Mouse (Mus musculus) megakaryocyte, embryonic 14.5 days (primary cell): ENCODE measurements around the gene Fstl1. TPM values are rescaled to one million over a fixed set of nuclear protein-coding genes. Genes with fewer than 3 reads are reported as not detected.

Experiments
- H3K27me3 ChIP-seq: replicated peaks from 2 replicates; pipeline ENCODE3; 2012; ENCODE audit warnings: inconsistent platforms
- H3K36me3 ChIP-seq: replicated peaks from 2 replicates; pipeline ENCODE3; 2012; ENCODE audit warnings: low read length, inconsistent platforms, mixed read lengths
- H3K4me1 ChIP-seq: 2 replicates; pipeline ENCODE4 v1.6.1; 2012; ENCODE audit warnings: inconsistent platforms
- H3K4me3 ChIP-seq: replicated peaks from 2 replicates; pipeline ENCODE3; 2012; ENCODE audit warnings: moderate library complexity, mild to moderate bottlenecking, inconsistent platforms
- H3K9me3 ChIP-seq: 2 replicates; pipeline ENCODE4 v1.6.1; 2012; ENCODE audit warnings: inconsistent platforms
- FLI1 ChIP-seq: IDR thresholded peaks from 2 replicates; pipeline ENCODE4 v1.6.1; 2012; ENCODE audit warnings: low read length, inconsistent platforms, mixed read lengths
- GATA1 ChIP-seq: IDR thresholded peaks from 3 replicates; pipeline ENCODE4 v1.6.1; 2012; ENCODE audit warnings: mixed read lengths, low read length, inconsistent platforms, borderline replicate concordance
- polyA plus RNA-seq: library from polyadenylated mRNA; stranded (reverse); fragments of >175 nt; gene quantifications from 2 replicates; pipeline ENCODE4 v1.2.3, GENCODE M21; 2012; ENCODE audit warnings: low replicate concordance; ENCODE audit not compliant: insufficient read depth

Fstl1 gene
- polyA plus RNA-seq, 1 experiment: not detected

DNA sequence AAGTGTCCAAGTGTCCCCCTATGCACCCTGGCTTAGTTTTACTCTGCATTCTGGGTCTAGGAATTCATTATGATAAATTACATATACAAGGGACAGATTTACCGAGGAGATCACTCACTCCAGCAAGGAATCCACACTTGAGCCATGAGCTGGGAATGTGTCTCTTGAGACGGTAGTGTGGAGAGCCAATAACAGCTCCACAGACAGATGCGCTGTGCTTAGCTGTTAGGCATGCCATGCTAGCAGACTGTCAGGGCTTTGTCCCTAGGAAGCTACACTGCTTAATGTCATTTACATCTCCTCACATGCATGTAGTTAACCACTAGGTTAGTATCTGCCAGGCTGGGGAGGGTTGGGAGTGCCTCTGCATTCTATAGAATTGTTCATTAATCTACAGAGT, 4.2 kb downstream of the Fstl1 start:
- Histone ChIP-seq H3K36me3 (no peaks in the 10 kb centered on the region), H3K4me1 (peaks cover 15% of the 10 kb centered on the region), H3K9me3 (peaks cover 6% of the 10 kb centered on the region; the same call in 1 of the 2 replicates), H3K27me3 (peaks cover 31% of the 10 kb centered on the region), H3K4me3 (no peak overlapping the region)
- no peak for TF ChIP-seq GATA1
- no peak for TF ChIP-seq FLI1

DNA sequence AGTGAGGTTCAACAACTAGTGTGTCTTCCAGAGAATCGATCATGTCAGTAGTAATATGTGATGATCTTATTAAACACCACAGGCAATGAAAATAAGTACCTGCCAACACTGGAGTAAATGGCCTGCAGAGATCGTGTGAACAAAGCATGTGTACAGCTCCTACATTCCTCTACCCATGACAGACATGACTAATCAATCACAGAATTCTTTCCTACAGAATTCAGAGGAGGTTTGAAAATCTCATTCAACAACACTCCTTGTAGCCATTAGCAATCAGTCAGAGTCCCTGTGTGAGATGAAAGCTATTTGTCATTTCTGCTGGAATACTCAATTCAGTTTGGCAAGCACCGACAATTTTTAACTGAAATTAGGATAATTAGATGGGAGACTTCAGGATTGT, 7.9 kb downstream of the Fstl1 start:
- TF ChIP-seq GATA1 (no peak), FLI1 (no peak)
- Histone ChIP-seq H3K36me3 (no peaks in the 10 kb centered on the region), H3K4me1 (peaks cover 21% of the 10 kb centered on the region), H3K27me3 (peaks cover 23% of the 10 kb centered on the region), H3K9me3 (no peaks in the 10 kb centered on the region), H3K4me3 (no peak overlapping the region)

DNA sequence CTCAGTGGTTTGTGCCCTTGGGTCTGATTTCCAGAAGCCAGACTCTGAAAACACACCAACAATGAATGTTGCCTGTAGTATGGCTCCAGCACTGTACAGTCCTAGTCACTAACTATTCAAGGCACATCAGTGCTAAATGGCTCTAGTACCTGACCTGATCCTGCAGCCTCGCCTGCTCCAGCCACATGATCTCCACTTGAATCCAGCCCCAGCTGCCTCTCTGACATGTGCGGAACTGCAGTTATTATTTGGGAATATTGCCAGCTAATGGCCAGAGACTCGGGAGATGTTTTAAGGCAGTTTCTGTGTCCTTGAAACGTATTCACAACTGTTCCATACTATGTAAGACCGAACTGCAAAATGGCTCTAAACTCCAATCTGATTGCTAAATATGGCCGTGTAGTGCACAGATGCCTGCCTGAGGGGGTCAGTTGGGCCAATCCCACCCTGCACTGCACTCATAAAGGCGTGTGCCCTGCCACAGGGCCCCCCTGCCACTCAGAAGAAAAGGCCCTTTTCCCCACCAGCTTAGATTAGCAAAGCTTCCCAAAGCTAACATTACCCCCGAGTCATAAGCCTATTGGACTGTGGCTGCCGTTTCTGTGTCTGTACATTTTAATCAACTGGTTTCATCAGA, 11.0 kb downstream of the Fstl1 start:
- H3K9me3 ChIP-seq: no peaks in the 10 kb centered on the region
- no peaks in the 10 kb centered on the region for H3K36me3 ChIP-seq
- no peak for TF ChIP-seq FLI1
- TF ChIP-seq GATA1: no peak
- peaks cover 20% of the 10 kb centered on the region for H3K27me3 ChIP-seq
- no peak overlapping the region for H3K4me3 ChIP-seq
- peaks cover 36% of the 10 kb centered on the region for H3K4me1 ChIP-seq

- Histone ChIP-seq H3K9me3 (no peaks in the 10 kb centered on the region), H3K27me3 (peaks cover 22% of the 10 kb centered on the region)
These were observed 11.8 kb downstream of the Fstl1 start for GRCm38 (mm10) chr16:37788367-37789014.

GRCm38 (mm10) chr16:37789015-37789381, 12.3 kb downstream of the Fstl1 start:
- TF ChIP-seq GATA1: no peak
- no peak for TF ChIP-seq FLI1
- H3K4me3 ChIP-seq: no peak overlapping the region
- 0 out of 2 replicates have a peak, but pooled peaks cover 4% of the 10 kb centered on the region for H3K9me3 ChIP-seq
- peaks cover 26% of the 10 kb centered on the region for H3K27me3 ChIP-seq
- no peaks in the 10 kb centered on the region for H3K36me3 ChIP-seq
- H3K4me1 ChIP-seq: peaks cover 38% of the 10 kb centered on the region

More at GRCm38 (mm10) chr16:37788367-37789014, 11.8 kb downstream of the Fstl1 start:
- peaks cover 38% of the 10 kb centered on the region for H3K4me1 ChIP-seq
- H3K36me3 ChIP-seq: no peaks in the 10 kb centered on the region
- TF ChIP-seq GATA1 (no peak), FLI1 (no peak)
- no peak overlapping the region for H3K4me3 ChIP-seq

GRCm38 (mm10) chr16:37789394-37789920, 12.8 kb downstream of the Fstl1 start:
- Histone ChIP-seq H3K27me3 (peaks cover 26% of the 10 kb centered on the region), H3K4me1 (peaks cover 38% of the 10 kb centered on the region), H3K36me3 (no peaks in the 10 kb centered on the region), H3K9me3 (0 out of 2 replicates have a peak, but pooled peaks cover 4% of the 10 kb centered on the region), H3K4me3 (no peak overlapping the region)
- TF ChIP-seq GATA1: no peak
- no peak for TF ChIP-seq FLI1

DNA sequence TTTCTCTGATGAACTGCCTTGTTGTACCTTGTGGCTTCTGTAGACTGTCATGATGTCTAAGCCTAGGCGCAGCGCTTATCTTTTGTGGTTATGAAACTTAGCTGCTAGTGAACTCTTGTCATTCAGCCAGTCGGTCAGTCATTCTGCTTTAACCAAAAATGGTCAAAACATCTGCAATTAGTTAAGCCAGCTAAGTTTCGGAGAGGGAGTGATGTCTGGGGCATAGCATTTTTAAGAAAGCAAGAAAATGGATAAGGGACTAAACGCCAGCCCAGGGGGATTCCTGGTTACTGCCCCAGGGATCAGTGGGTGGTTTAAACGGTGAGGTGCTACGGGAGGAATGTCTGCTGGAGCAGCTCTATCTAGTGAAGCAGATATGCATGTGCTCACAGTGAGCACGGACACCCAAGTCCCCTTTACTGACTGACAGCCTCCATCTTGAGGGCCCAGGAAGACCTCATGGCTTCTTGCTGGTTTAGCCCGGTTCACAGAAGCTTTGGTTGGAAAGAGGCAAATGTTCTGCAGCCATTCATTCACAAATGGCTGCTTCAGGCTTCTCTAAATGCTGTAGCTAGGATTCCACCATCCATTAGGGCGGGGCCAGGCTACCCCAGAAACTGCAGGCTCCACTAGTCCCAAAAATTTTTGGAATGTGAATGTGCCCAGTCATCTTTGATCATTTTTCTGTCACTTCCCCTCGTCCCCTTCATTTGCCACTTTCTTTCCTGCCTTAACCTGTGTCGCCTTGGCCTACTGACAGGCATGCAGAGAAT, 13.5 kb downstream of the Fstl1 start:
- Histone ChIP-seq H3K36me3 (no peaks in the 10 kb centered on the region), H3K27me3 (peaks cover 26% of the 10 kb centered on the region), H3K4me1 (peaks cover 38% of the 10 kb centered on the region), H3K4me3 (peak overlapping the region; percentile 33), H3K9me3 (0 out of 2 replicates have a peak, but pooled peaks cover 4% of the 10 kb centered on the region)
- TF ChIP-seq GATA1: no peak
- TF ChIP-seq FLI1: no peak

GRCm38 (mm10) chr16:37790781-37791175, 14.1 kb downstream of the Fstl1 start:
- peaks cover 4% of the 10 kb centered on the region; the same call in 1 of the 2 replicates for H3K9me3 ChIP-seq
- peaks cover 36% of the 10 kb centered on the region for H3K4me1 ChIP-seq
- H3K36me3 ChIP-seq: no peaks in the 10 kb centered on the region
- TF ChIP-seq GATA1 (no peak), FLI1 (no peak)
- no peak overlapping the region for H3K4me3 ChIP-seq
- peaks cover 25% of the 10 kb centered on the region for H3K27me3 ChIP-seq

DNA sequence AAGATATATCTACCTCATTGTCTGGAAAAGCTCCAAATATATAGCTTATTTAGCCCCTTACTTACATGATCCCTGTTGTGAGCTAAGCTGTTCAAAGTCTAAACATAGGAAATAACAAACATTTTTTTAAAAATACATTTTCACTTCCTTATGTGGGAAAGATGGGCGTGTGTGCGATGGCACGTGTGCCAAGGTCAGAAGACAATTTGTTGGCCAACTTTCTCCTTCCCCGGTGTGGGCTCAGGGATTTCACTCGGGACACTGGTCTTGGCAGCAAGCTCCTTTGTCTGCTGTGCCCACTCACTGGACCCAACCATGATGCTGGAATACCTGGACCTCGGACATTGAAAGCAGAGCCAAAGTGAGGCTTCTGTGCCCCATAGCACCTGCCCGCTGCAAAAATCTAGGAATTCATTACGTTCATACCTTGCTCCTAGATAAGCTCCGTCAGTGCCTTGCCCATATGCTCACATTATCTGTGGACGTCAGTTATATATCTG, 19.0 kb downstream of the Fstl1 start:
- H3K4me1 ChIP-seq: peaks cover 6% of the 10 kb centered on the region
- H3K27me3 ChIP-seq: peaks cover 6% of the 10 kb centered on the region
- TF ChIP-seq GATA1 (no peak), FLI1 (no peak)
- no peak overlapping the region for H3K4me3 ChIP-seq
- H3K36me3 ChIP-seq: no peaks in the 10 kb centered on the region
- peaks cover 10% of the 10 kb centered on the region for H3K9me3 ChIP-seq

GRCm38 (mm10) chr16:37796270-37796669, 19.6 kb downstream of the Fstl1 start:
- Histone ChIP-seq H3K9me3 (peaks cover 10% of the 10 kb centered on the region), H3K36me3 (no peaks in the 10 kb centered on the region), H3K4me1 (peaks cover 7% of the 10 kb centered on the region; the same call in 1 of the 2 replicates), H3K4me3 (no peak overlapping the region), H3K27me3 (peaks cover 6% of the 10 kb centered on the region)
- TF ChIP-seq GATA1: no peak
- TF ChIP-seq FLI1: no peak
